Mouse (Mus musculus): Measurements from ENCODE around the gene Adcy7.

The Adcy7 gene

DNA sequence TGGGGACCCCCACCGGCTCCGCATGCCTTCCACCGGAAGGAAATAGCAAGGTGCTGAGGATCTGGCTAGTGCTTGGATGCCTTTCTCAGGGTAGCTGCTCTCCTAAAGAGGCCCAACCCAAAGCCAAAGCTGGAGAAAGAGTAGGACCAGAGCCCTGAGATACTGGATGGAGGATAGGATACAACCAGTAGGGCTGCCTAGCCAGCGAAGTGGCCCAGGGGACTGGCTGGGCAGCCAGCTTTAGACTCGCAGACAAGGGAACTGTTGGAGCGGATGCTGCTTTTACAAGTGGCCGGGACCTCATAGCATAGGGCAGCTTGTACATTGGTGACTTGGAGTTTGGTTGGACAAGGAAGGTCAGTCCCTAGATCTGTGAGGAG lies 838 bp downstream of the Adcy7 start:
- no peak for DNase-seq (ENCODE audit: extremely low read depth, low read depth)

DNA sequence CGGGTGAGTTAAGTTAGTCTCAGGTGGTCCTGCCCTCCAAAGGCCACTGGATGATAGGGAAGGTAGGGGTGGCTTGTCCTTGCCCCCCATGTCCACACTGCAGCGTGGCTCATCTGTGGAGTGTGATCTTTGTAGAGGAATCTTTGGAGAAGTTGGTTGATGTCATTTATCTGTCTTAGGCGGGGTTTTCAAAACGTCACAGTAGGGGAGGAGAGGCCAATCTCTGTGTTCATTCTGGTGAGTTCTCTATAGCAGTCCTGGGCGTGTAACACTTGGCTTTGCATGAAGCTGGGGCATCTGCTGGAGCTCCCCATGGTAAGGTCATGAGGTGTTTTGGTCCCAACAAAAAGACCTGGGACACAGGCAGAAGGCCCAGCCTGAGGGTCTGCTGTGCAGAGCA lies 1.9 kb downstream of the Adcy7 start:
- DNase-seq (ENCODE audit: extremely low read depth, low read depth) = no peak

GRCm38 (mm10) chr8:88279220-88279619 lies 7.0 kb downstream of the Adcy7 start:
- no peak for DNase-seq (ENCODE audit: extremely low read depth, low read depth)

GRCm38 (mm10) chr8:88279670-88280069 lies 7.5 kb downstream of the Adcy7 start:
- DNase-seq (ENCODE audit: extremely low read depth, low read depth) = peak; percentile 97

DNA sequence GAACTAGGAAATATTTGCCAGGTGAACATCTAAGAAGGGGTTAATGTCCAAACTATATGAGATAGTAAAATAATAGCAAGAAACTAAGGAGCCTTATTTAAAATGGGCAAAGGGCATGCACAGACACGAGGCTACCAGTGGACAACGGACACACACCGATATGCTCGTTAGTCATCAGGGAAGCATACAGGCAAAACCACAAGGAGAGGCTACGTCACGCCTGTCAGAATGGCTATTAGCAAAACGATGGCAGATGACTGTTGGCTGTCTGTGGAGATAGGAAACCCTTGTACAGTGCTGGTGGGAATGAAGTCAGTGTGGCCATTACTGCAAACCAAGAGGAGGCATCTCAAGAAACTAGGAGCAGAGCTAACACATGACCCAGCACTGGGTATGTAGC lies 8.7 kb downstream of the Adcy7 start:
- no peak for DNase-seq (ENCODE audit: extremely low read depth, low read depth)

DNA sequence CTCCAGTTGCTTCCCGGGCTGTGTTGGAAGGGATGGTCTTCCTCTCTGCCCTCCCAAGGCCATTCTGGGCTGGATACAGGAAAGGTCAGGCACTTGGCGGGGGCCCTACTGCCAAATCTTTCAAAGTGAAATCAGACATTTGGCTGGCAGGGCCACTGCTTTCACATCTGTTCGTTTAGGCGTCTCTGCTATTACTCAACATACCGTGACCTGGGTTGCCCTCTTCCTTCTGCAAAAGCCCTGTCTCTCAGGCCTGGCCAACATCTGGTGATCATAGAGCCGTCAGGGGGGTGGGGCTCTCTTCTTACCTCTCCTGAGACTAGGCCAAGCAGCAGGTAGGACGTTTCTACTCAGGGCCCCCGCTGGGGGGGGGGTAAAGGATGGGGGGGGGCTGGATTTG lies 10.5 kb downstream of the Adcy7 start:
- no peak for DNase-seq (ENCODE audit: extremely low read depth, low read depth)

DNA sequence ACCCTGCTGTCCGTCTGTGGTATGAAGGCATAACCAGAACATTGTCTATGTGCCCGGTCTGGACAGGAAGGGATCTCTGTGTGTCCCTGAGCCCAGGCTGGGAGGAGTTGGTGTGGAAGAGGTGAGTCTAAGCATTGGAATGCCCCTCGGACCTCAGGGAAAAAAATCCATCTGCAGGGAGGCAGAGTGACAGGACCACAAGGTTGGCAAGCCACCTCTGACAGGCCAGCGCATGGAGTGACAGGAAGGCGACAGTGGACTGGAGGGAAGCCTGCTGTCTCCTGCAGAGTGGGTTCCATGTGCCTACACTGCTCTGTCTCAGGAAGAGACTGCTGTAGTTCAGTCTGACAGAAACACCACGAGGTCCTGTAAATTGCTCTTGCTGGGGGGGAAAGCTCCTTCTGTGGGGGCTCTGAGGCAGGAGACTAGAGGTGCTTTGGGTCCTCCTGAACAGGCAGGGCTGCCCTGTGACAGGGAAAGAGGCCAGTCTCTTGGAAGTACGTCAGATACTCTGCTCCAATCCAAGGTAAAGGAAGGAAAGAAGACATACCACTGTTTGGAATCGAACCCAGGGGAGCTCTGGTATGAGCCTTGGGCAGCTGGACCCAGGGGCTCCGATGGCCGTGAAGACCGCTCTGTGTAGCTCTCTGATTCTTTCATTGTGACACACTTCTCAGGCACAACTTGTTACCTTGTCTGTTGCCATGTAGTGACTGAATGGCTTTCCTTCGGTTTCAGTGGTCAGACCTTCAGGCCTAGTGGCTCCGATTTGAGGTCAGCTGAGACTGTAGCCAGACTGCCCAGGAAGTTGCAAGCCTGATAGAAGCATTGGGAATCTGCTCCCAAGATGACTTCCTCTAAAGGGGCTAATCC lies 11.3 kb downstream of the Adcy7 start:
- DNase-seq (ENCODE audit: extremely low read depth, low read depth) = no peak

DNA sequence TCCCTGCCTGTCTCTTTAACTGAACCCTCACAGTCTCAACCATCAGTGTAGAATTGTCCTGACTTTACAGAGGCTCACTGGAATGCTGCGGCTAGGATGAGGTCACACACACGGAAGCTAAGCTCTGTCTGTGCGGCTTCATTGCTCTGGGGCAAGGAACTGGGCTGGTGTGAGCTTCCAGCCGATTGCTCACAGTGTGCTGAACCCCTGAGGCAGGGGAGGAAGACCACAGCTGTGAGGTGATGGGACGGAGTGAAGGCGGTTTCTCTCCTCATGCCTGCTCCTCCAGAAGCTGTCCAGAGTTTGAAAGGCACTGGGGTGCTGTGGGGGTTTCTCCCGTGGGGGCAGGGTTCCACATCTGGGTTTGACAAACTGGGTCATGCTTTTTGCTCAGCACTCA lies 12.5 kb downstream of the Adcy7 start:
- DNase-seq (ENCODE audit: extremely low read depth, low read depth) = no peak

- DNase-seq (ENCODE audit: extremely low read depth, low read depth) = no peak
Measured at GRCm38 (mm10) chr8:88285469-88286356, 13.5 kb downstream of the Adcy7 start.

DNA sequence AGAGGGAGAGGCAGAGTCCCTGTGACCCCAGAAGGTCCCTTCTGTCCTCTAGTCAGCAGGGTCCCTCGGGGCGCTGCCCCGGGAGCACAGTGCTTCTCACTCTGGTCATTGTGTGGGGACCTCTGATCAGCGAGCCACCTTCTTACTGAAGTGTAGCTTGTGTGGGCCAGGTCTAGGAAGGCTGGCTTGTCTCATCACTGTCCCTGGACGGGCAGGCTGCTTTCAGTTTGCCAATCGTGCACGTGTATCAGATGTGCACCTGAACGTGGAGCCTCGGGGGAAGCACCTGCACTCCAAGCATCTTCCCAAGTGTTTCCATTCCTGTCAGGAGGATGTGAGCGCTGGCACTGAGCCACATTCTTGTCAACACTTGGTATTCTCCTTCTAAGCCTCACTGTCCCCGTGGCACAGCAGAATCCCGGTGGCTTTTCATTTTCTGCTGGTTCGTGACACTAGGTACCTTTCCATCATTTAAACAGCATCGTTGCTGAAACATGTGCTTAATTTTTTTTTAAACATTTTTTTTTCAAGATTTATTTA lies 14.3 kb downstream of the Adcy7 start:
- no peak for DNase-seq (ENCODE audit: extremely low read depth, low read depth)

GRCm38 (mm10) chr8:88288622-88289242 lies 16.5 kb downstream of the Adcy7 start:
- DNase-seq (ENCODE audit: extremely low read depth, low read depth) = peak; percentile 62

- DNase-seq (ENCODE audit: extremely low read depth, low read depth) = no peak
Measured at GRCm38 (mm10) chr8:88289901-88290300, 17.7 kb downstream of the Adcy7 start.

- DNase-seq (ENCODE audit: extremely low read depth, low read depth) = no peak
Measured at GRCm38 (mm10) chr8:88290326-88291304, 18.4 kb downstream of the Adcy7 start.

DNA sequence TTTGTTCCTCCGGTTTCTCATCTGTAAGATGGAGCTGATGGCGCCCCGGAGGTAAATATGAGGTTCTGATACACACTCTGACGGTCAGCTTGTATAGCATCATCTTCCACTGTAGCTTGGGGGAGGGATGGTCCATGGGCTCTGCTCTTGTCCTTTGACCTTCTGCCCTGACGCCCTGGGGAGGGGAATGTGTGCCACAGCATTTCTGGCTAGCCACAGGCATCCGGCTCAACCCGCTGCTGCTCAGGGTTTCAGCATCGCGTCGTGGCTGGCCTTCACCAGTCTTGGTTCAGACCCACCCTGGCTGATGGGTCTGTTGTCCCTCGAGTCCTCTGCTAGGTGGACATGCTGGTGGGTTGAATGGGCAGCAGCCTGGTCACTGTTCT lies 19.1 kb downstream of the Adcy7 start:
- DNase-seq (ENCODE audit: extremely low read depth, low read depth) = no peak

GRCm38 (mm10) chr8:88292926-88293325 lies 20.7 kb downstream of the Adcy7 start:
- no peak for DNase-seq (ENCODE audit: extremely low read depth, low read depth)

GRCm38 (mm10) chr8:88293590-88294356 lies 21.6 kb downstream of the Adcy7 start:
- peak; percentile 89 for DNase-seq (ENCODE audit: extremely low read depth, low read depth)

DNA sequence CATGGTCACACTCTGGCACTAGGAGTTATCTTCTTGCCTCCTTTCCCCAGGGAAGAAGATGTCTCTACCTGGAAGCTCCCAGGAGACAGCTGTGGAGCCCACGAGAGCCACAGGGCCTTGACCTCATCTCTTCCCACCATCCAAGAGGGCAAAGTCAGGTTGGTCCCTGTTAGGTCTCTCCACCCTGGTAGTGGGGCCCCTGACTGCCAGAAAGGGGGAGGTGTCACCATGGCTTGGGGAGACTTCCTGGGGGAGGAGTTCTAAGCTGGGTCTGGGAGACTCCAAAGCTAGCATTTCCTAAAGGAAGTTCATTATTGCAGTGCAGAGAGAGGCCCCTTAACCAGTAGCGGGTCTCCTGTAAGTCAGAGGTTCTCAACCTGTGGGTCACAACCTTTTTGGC lies 22.8 kb downstream of the Adcy7 start:
- no peak for DNase-seq (ENCODE audit: extremely low read depth, low read depth)

DNA sequence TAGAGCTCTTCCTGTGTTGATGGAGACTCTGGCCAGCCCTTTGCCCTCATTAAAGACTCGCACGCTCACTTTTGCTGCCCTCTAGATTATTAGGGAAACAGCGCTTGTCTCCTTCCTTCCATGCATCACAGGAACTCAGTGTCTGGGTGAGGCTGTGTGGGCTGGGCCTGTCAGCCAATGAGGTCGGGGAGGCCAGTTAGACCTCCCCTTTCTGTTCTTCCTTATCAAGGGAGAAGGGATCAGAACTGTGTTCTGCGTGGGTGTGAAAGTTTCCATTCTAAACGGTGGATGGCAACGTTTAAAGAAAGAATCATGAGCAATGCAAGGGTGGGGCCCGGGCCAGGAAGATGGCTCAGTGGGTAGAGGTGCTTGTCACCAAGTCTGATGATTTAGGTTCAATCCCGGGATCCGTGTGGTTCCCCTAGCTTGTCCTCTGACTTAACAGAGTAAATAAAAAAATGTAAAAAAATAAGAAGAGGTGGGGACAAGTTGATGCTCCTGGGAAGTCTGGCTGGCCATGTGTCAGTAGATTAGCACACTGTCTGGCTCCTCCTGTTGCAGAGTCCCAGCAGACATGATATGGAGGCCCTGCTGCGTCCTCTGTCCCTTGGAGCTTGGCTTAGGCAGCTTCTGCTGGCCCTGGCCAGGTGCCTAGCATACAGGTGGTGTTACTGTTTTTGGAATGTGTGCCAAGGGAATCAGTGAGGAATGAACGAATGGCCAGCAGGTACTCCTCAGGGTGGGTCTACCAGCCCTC lies 26.0 kb downstream of the Adcy7 start:
- peak; percentile 77 for DNase-seq (ENCODE audit: extremely low read depth, low read depth)

DNA sequence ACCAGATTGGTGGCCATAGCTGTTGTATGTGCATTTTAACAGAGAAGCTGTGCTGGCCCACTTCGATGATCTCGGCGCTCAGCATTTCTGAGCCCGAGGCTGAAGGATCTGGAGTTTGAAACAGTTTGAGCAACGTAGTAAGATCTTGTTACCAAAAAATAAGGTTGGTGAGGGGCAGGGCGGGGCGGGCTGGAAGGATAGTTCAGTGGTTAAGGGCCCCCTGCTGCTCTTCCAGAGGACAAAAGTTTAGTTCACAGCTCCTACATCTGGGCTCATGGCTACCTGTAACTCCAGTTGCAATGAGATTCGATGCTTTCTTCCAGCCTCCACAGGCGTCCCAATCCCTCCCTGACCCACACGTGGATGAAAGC lies 26.5 kb downstream of the Adcy7 start:
- no peak for DNase-seq (ENCODE audit: extremely low read depth, low read depth)

Measured in MEL-GATA-1-ER (cell line).